Mouse (Mus musculus): ENCODE measurements at regions not wholly inside any gene's neighbourhood (a gene's known extent, or its start where the extent isn't known, plus 50 kb on each side); places are given as distances from the start of the nearest gene placed in this dataset.

DNA sequence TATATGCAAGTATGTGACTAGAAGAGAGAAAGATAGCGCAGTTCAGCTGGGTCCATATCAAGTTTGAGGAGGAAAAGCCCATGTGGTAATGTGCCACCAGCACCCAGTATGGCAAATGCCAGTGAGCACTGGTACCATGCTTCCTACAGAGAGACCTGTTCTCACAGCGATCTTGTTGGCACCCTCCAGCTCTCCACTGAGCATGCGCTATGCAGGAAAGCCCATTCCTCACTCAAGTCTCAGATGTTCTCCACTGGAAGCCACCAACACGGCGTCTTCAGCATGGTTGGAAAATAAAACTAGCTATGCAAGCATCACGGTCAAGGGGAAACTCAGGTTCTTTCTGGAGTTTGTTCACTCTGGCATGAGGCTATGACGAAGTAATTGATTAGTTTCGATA is 567.3 kb upstream of the Gm10131 start:
- ATAC-seq (ENCODE audit: low FRiP score) = no peak
- Histone ChIP-seq H3K4me3 (ENCODE audit: low read depth, low read length) (no peak overlapping the region), H3K36me3 (ENCODE audit: insufficient read depth, low read length) (no peaks in the 10 kb centered on the region), H3K27ac (ENCODE audit: low read depth, low read length) (no peak overlapping the region), H3K9ac (replicated peaks; ENCODE audit: low read length, poor library complexity, severe bottlenecking) (no peak overlapping the region), H3K9me3 (ENCODE audit: low read length) (no peaks in the 10 kb centered on the region), H3K27me3 (ENCODE audit: insufficient read depth, low read length) (no peaks in the 10 kb centered on the region), H3K4me2 (ENCODE audit: low read depth, low read length, poor library complexity, severe bottlenecking) (no peak overlapping the region), H3K4me1 (ENCODE audit: insufficient read depth, low read length) (no peaks in the 10 kb centered on the region)
- no peak for TF ChIP-seq CTCF (IDR thresholded peaks at IDR 0.05)
- WGBS = 93% methylated on average over 8 of the region's 8 CpGs
- no peak for DNase-seq (ENCODE audit: low spot score)

DNA sequence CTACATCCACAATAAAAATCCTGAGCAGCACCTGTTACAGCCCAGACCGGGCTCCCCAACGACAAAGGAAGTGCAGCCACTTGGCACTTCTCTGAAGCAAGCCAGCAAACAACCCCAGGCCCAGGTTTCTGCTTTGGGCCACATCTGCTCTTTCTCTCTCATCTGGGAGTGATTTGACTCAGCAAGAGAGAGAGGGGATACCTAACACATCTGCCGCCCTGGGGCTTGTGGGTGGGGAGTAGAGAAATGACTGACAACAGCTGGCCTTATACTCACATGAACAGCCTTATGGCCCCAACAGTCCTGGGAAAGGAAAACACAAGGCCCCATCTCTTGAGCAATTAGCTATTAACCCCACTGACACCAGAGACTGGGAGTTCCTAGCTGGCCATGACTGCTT is 560.2 kb upstream of the Gm10131 start:
- H3K9ac ChIP-seq (replicated peaks; ENCODE audit: low read length, poor library complexity, severe bottlenecking) = no peak overlapping the region

DNA sequence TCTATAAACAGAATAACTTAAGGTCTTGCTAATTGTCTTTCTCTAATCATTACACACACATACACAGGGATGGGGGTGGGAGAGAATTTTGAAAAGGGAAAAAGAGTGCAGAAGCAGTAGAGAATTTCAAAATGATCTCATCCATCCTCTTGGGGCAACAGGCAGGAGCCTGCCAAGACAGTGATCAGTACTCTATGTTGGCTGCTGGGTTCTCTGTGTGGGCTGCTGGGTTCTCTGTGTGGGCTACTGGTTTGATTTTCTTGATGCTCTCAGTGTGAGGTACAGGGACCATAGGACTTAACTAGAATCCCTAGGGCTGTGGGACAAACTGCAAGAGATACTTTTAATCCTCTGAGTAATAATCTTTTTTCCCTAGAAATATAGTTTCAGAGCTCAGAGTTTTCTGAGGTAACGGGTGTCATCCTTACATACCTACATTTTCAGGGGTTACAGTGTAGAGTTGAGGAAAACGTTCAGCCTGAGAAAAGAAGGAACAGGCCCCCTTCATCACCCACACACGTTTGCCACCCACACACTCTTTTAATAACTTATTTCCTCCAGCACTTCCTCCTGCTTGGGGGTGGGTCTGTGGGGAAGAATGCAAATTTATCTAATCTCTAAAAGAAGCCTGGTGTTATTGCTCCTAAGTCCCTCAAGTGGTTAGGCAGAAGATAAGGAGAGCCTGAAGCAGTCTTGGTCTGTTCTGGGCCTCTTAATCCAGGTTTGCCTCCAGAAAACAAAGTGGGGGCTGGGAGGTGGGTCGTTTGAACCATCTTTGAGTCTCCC is 559.6 kb upstream of the Gm10131 start:
- Histone ChIP-seq H3K4me1 (ENCODE audit: insufficient read depth, low read length) (no peaks in the 10 kb centered on the region), H3K9me3 (ENCODE audit: low read length) (no peaks in the 10 kb centered on the region), H3K4me2 (ENCODE audit: low read depth, low read length, poor library complexity, severe bottlenecking) (no peak overlapping the region)

More for the DNA sequence above, 560.2 kb upstream of the Gm10131 start:
- DNase-seq (ENCODE audit: low spot score) (no peak), ATAC-seq (ENCODE audit: low FRiP score) (no peak)
- Histone ChIP-seq H3K27ac (ENCODE audit: low read depth, low read length) (no peak overlapping the region), H3K4me3 (ENCODE audit: low read depth, low read length) (no peak overlapping the region), H3K36me3 (ENCODE audit: insufficient read depth, low read length) (no peaks in the 10 kb centered on the region), H3K9me3 (ENCODE audit: low read length) (no peaks in the 10 kb centered on the region), H3K4me2 (ENCODE audit: low read depth, low read length, poor library complexity, severe bottlenecking) (no peak overlapping the region), H3K4me1 (ENCODE audit: insufficient read depth, low read length) (no peaks in the 10 kb centered on the region), H3K27me3 (ENCODE audit: insufficient read depth, low read length) (no peaks in the 10 kb centered on the region)
- 62% methylated on average over 3 of the region's 3 CpGs for WGBS
- no peak for TF ChIP-seq CTCF (IDR thresholded peaks at IDR 0.05)

GRCm38 (mm10) chr8:34669146-34669545 is 557.6 kb upstream of the Gm10131 start:
- DNase-seq (ENCODE audit: low spot score) (no peak), ATAC-seq (ENCODE audit: low FRiP score) (no peak)
- H3K36me3 ChIP-seq (ENCODE audit: insufficient read depth, low read length) = no peaks in the 10 kb centered on the region
- H3K9me3 ChIP-seq (ENCODE audit: low read length) = no peaks in the 10 kb centered on the region
- H3K27me3 ChIP-seq (ENCODE audit: insufficient read depth, low read length) = no peaks in the 10 kb centered on the region
- H3K4me1 ChIP-seq (ENCODE audit: insufficient read depth, low read length) = no peaks in the 10 kb centered on the region
- no peak overlapping the region for H3K4me3 ChIP-seq (ENCODE audit: low read depth, low read length)
- no peak overlapping the region for H3K9ac ChIP-seq (replicated peaks; ENCODE audit: low read length, poor library complexity, severe bottlenecking)
- TF ChIP-seq CTCF (IDR thresholded peaks at IDR 0.05) = no peak
- H3K4me2 ChIP-seq (ENCODE audit: low read depth, low read length, poor library complexity, severe bottlenecking) = no peak overlapping the region
- 79% methylated on average over 3 of the region's 3 CpGs for WGBS
- H3K27ac ChIP-seq (ENCODE audit: low read depth, low read length) = no peak overlapping the region

More for the DNA sequence above, 559.6 kb upstream of the Gm10131 start:
- no peak for DNase-seq (ENCODE audit: low spot score)
- no peak for ATAC-seq (ENCODE audit: low FRiP score)
- no peaks in the 10 kb centered on the region for H3K36me3 ChIP-seq (ENCODE audit: insufficient read depth, low read length)
- H3K27me3 ChIP-seq (ENCODE audit: insufficient read depth, low read length) = no peaks in the 10 kb centered on the region
- WGBS = 45% methylated on average over 4 of the region's 4 CpGs
- no peak overlapping the region for H3K27ac ChIP-seq (ENCODE audit: low read depth, low read length)
- TF ChIP-seq CTCF (IDR thresholded peaks at IDR 0.05) = no peak
- H3K9ac ChIP-seq (replicated peaks; ENCODE audit: low read length, poor library complexity, severe bottlenecking) = no peak overlapping the region
- no peak overlapping the region for H3K4me3 ChIP-seq (ENCODE audit: low read depth, low read length)

DNA sequence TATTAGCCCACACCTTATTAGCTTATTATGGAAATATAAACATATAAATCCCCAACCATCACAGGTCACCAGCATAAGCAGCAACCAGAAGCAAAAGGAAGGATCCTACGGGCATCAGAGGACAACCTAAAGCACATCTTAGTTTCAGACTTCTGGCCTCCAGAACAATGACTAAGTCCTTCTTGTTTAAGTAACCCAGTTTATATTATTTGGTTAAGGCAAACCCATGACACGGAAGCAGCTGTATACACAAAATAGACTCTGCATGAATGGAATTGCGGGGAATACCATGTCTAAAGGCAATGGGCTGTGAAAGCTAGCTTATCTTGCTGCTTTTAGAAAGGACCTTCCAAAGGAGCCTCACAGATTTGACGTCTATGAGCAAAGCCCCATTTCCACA is 552.9 kb upstream of the Gm10131 start:
- H3K4me2 ChIP-seq (ENCODE audit: low read depth, low read length, poor library complexity, severe bottlenecking) = no peak overlapping the region

DNA sequence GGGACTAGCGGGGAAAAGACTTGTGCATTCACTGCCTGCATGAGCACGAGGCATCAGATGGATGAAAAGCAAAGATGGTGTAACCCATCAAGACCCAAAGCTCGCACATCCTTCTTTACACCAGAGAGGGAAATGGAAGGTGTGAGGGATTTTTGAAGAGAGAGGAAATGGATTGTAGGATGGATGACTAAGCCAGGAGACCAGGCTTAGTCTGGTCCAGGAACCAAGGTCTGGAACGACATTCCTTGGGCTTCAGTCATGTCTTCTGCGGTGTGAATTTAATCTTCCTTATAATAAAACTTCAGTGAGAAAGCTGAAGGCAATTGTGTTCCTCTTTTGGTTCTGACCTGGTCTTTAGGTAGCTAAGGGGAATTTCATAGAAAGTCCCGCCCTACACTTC is 551.0 kb upstream of the Gm10131 start:
- no peak for ATAC-seq (ENCODE audit: low FRiP score)
- Histone ChIP-seq H3K9ac (replicated peaks; ENCODE audit: low read length, poor library complexity, severe bottlenecking) (no peak overlapping the region), H3K4me1 (ENCODE audit: insufficient read depth, low read length) (no peaks in the 10 kb centered on the region), H3K4me3 (ENCODE audit: low read depth, low read length) (no peak overlapping the region), H3K27ac (ENCODE audit: low read depth, low read length) (no peak overlapping the region), H3K36me3 (ENCODE audit: insufficient read depth, low read length) (no peaks in the 10 kb centered on the region), H3K4me2 (ENCODE audit: low read depth, low read length, poor library complexity, severe bottlenecking) (no peak overlapping the region), H3K27me3 (ENCODE audit: insufficient read depth, low read length) (no peaks in the 10 kb centered on the region), H3K9me3 (ENCODE audit: low read length) (no peaks in the 10 kb centered on the region)
- TF ChIP-seq CTCF (IDR thresholded peaks at IDR 0.05) = no peak
- no peak for DNase-seq (ENCODE audit: low spot score)
- WGBS = 94% methylated on average over 6 of the region's 6 CpGs

More for the DNA sequence above, 552.9 kb upstream of the Gm10131 start:
- H3K9me3 ChIP-seq (ENCODE audit: low read length) = no peaks in the 10 kb centered on the region
- H3K27me3 ChIP-seq (ENCODE audit: insufficient read depth, low read length) = no peaks in the 10 kb centered on the region
- H3K4me1 ChIP-seq (ENCODE audit: insufficient read depth, low read length) = no peaks in the 10 kb centered on the region
- no peak overlapping the region for H3K4me3 ChIP-seq (ENCODE audit: low read depth, low read length)
- DNase-seq (ENCODE audit: low spot score) = no peak
- no peak for ATAC-seq (ENCODE audit: low FRiP score)
- no peak for TF ChIP-seq CTCF (IDR thresholded peaks at IDR 0.05)
- 88% methylated on average over 4 of the region's 4 CpGs for WGBS
- no peak overlapping the region for H3K9ac ChIP-seq (replicated peaks; ENCODE audit: low read length, poor library complexity, severe bottlenecking)
- H3K36me3 ChIP-seq (ENCODE audit: insufficient read depth, low read length) = no peaks in the 10 kb centered on the region
- H3K27ac ChIP-seq (ENCODE audit: low read depth, low read length) = no peak overlapping the region
